Mouse (Mus musculus): ENCODE measurements at regions not wholly inside any gene's neighbourhood (a gene's known extent, or its start where the extent isn't known, plus 50 kb on each side); places are given as distances from the start of the nearest gene placed in this dataset.

DNA sequence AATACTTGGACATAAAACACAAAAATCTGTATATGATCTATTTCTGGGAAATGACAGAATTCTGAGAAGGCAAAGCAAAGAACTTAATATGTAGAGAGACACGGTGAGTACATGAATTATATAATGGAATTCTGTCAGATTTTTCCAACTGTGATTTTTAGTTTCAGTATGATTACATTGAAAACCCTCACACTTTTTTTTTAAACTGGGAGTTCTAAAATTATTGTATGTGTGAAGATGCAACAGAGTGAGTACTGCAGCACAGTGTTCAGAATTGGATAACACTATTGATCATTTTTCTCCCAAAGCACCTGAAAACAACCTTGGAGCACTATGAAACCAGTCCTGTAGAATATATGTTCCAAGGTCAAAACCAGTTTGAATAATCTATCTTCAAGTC lies 797.7 kb downstream of the Brinp1 start:
- no peak for TF ChIP-seq CTCF (IDR thresholded peaks at IDR 0.05; ENCODE audit: low read depth)
- no peak for TF ChIP-seq EP300 (optimal IDR thresholded peaks at IDR 0.05)

Measured in stomach, postnatal 0 days (tissue).